Mouse (Mus musculus) thymus, adult 2 months (tissue): ENCODE measurements at regions not wholly inside any gene's neighbourhood (a gene's known extent, or its start where the extent isn't known, plus 50 kb on each side); places are given as distances from the start of the nearest gene placed in this dataset.

Experiments used
- CTCF ChIP-seq: fragments of 200-500 bp; IDR thresholded peaks from 2 replicates; pipeline ENCODE4 v1.5.1; 2012; ENCODE audit warnings: mild to moderate bottlenecking, control low read depth, low read length, moderate library complexity, borderline replicate concordance; ENCODE audit not compliant: control insufficient read depth, poor library complexity, insufficient read depth; ENCODE audit errors: extremely low read depth
- POLR2A ChIP-seq: fragments of 200-500 bp; IDR thresholded peaks from 2 replicates; pipeline ENCODE4 v1.6.1; 2012; ENCODE audit warnings: mild to moderate bottlenecking, low read length, control low read depth, moderate library complexity; ENCODE audit not compliant: control insufficient read depth, poor library complexity, insufficient read depth; ENCODE audit errors: extremely low read depth

- no peak for TF ChIP-seq POLR2A
- TF ChIP-seq CTCF = no peak
Measured at GRCm38 (mm10) chr12:106904202-106904601, 584.2 kb upstream of the 3110018I06Rik start.
